Mouse (Mus musculus) right cerebral cortex, postnatal 4 days (tissue): ENCODE measurements around the gene Renbp.
A peak's percentile ranks its signal among the peaks of the same experiment; 100 is the strongest.

Source experiments
- DNase-seq: peaks from one replicate; pipeline ENCODE4 v3.0.0-alpha.2; 2022

Gene Renbp

DNA sequence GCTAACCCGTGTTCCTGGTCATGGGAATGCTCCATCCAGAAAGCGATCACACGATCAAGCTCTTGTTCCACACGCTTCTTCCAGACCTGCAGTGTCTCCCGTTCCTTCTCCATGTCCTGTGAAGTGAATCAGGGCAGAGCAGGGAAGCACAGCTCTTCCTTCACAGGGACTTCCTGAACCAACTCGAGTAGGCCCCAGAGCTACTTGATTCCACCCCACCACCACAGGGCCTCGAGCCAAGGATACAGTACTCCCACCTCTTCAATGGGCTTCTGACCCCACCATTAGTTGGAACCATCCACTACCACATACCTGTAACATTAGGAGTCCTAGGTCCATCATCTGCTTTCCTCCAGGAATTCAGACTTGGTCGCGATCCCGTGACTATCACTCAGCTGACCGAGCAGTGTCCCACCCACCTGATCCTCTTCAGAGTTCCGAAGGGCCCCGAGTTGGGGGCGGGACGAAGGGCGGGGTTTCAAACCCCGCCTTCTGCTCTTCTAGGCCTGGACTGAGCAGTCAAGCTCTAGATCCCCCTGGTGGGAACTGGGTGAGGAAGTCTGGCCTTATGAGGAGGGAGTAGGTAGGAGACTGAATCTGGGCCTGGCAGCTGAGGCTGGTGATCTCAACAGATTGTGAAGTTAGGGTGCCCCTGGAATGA is at the start of gene Renbp:
Gene Renbp, minus strand, starts transcription at position 449 of the 661 bp plus-strand sequence.
- DNase-seq, result no peak

DNA sequence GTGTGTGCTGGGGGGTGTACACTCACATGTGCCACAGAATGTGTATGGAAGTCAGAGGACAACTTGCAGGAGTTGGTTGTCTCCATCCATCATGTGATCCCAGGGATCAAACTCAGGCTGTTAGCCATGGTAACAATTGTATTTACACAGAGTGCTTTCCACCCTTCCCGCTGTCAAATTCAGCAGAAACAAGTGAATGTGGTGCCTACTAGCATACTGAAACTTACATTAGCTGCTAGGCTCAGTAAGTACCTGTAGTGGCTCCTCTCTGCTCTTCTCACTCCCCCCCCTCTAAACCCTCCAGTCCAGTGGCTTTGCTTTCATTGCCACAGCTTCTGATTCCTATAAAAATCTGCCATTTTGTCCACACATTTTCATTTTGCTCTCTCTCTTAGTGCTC is 47.1 kb upstream of the Renbp start:
- no peak for DNase-seq

DNA sequence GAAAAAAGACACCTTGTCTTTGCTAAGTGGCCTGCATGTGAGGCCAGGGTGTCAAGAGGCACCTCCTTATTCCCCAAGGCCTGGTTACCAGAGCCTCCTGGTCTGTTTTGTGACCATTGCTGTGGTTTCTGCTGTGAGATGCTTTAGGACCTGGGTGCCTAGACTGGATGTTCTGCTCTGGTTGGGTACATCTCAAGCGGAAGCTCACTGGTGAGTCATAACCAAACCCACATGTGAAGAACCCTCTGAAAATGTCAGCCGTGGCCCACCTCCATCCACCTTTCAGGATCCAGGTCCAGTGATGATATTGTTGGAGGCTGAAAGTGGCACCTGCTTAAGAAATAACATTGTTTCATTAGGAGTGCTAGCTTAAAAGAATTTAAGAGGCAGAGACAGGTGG is 45.6 kb upstream of the Renbp start:
- no peak for DNase-seq

DNA sequence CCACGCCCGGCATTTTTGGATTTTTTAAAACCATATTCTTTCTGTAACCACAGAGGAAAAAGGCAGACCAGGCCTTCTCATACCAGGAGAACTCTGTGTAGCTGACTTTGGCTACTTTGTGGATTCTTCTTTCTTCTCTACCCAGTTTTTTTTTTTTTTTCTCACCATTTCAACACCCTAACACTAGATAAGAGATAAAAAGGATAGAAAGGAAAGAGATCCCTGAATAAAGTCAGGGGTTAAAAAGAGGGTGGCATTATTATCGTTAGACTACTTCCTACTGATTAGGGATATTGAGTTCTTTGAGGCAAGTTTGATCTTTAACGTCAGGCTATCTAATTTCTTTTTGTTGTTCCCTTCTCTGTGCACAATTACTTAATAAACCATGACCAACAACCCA is 42.1 kb upstream of the Renbp start:
- DNase-seq, result no peak

GRCm38 (mm10) chrX:73970781-73971180 is 40.1 kb upstream of the Renbp start:
- no peak for DNase-seq

- DNase-seq, result no peak
Measured at GRCm38 (mm10) chrX:73969729-73970128, 39.1 kb upstream of the Renbp start.

GRCm38 (mm10) chrX:73969167-73969566 is 38.5 kb upstream of the Renbp start:
- no peak for DNase-seq

DNA sequence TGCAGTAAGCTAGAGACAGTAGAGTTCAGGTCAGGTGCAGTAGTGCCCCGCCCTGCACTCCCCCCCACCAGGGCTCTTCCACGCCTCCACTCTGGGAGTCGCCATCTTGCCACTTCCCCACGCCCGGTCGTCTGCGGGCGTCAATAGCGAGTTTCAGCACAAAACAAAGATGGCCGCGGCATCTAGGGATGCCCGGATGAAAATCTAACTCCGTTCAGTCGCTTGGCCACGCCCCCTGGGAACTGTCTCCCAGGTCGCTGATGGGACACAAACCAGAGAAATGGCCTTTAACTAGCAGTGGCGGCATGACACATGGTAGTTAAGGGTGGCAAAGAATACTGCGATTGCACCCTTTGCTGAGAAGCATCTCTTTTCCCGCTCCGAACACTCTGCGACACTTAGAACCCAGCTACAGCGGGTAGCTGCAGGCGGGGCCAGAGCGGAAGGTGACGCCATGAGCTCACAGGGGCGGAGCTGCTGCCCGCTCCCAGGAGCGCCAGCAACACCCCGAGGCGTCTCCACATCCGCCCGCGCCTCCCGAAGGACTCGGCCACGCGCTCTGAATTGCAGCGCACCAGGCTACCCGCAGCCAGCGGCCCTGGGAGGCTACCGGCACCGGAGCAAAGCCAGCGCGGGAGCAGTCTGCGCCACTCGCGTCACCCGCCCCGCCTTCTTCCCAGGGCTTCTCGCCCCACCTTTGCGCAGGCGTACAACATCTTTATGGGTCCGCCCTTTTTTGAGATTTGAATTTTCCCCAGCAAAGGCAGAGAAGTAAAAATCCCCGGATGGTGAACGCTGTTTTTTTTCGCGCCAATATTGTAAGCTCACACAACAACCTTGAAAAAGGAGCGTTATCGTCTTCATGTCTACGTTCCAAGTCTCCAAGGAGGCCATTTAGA is 36.8 kb upstream of the Renbp start:
- DNase-seq, result peak; percentile 82

DNA sequence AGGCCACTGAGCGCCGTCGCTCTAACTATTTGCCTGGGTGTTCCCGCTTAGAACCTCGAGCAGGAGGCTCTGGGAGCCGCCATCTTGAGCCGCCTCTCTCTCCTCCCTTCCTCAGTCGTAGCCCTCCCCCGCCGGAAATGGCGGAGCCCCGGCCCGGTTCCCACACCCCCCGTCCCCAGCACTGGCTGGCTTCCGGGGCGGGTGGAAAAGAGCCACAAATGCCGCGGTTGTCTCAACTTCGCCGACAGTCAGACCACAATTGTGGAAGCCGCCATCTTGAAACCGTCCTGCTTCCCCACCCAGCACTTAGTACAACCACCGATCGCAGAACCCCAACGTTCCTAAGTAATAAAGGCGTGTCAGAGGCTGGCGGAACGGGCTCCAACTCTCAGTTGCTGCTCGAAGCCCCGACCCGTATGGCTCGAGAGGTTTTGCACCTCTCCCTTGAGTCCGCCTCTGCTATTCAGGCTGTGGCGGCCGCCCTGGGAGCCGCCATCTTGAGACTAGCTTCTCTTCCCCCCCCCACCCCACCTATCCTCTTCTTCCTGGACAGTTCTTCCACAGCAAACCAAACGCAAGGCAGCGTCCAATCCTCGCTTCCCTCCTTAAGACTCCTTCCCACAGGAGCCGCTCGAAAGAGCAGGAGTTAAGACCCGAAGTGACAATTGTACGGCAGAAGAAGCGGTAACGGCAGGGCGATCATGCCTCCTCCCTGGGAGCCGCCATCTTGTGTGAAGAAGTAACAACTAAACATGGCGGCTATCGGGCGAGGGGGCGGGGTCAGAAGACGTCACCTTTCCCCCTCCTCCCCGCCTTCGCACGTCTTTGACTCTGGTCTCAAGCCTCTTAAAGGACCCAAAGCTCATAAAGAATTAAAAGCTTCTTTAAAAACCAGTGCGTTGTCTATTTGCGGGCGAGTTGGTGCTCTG is 35.9 kb upstream of the Renbp start, which contains the start of gene Hcfc1:
Gene Hcfc1, minus strand, starts transcription at position 110 of the 929 bp plus-strand sequence.
- peak; percentile 85 for DNase-seq

GRCm38 (mm10) chrX:73965307-73965706 is 34.7 kb upstream of the Renbp start:
- peak; percentile 55 for DNase-seq

GRCm38 (mm10) chrX:73964363-73964762 is 33.7 kb upstream of the Renbp start:
- no peak for DNase-seq

- no peak for DNase-seq
Measured at GRCm38 (mm10) chrX:73954988-73955387, 24.3 kb upstream of the Renbp start.

DNA sequence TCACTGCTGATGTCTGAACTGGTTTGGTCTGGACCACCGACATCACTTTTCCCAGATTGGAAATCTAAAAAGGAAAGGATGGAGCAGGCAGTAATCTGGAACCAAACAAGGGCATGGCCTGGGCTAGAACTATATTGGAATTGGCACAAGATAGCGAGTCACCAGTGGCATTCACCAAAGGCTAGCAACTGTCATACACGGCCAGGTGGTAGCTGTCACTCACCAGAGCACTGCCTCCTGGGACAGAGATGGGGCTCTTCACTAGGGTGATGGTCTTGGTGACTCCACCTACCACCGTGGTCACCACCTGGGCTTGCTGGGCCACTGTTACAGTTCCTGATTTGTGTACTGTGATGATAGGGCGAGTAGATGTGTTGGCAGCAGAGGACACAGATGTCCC is 22.0 kb upstream of the Renbp start:
- DNase-seq, result no peak

DNA sequence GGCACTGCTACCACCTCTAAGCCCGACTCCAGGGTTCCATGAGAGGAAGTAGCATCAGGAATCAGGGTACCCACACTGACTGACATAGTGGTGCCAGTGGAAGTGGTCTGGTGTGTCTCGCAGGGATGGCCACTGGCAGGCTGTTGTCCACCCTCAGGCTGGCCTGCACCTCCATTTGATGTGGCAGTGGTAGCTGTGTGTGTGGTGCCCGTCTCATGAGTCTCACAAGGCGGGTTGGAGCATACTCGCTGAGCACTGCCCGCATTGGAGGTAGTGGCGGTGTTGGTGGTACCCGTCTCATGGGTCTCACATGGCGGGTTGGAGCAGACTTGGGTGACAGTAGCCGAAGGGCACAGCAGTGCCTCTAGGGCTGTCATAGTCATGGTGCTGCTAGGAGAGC is 18.7 kb upstream of the Renbp start:
- DNase-seq, result no peak

GRCm38 (mm10) chrX:73948647-73949046 is 18.0 kb upstream of the Renbp start:
- DNase-seq, result peak; percentile 17

DNA sequence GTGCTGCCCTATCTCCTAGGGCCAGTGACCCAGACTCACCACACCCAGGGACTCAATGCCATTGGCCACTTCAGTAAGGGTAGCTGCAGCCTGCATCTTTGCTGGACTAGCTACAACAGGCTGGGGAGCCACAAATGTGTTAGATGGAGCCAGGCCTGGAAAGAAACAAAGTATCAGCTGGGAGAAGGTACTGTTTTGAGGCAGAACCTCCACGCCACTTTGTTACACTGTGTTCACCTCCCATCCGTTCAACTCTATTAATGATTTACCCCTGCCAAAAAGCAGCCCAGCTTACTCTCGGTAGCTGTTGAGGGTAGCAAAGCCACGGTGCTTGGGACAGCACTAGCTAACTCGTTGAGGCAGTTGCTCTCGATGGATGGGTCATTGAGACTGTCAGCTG is 16.2 kb upstream of the Renbp start:
- DNase-seq, result no peak

- DNase-seq, result no peak
Measured at GRCm38 (mm10) chrX:73942294-73942693, 11.6 kb upstream of the Renbp start.

DNA sequence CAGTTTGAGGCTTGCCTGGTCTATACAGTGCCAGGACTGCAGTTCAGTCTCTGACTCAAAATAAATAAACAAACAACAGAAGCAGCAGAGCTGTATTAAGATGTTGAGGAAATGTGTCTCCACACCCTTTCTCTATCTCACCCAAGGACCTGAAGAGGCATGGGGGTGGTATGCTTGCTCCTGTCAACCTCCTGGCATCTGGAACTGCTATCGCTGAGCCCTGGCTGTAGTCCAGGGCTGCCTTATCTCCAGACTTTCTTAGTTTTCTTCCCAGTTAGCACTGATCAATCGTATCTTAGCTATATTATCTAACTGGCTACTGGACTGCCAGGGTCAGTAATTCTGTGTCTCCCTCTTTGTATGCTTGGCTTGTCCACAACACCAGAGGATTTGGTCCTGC is 11.2 kb upstream of the Renbp start:
- no peak for DNase-seq

DNA sequence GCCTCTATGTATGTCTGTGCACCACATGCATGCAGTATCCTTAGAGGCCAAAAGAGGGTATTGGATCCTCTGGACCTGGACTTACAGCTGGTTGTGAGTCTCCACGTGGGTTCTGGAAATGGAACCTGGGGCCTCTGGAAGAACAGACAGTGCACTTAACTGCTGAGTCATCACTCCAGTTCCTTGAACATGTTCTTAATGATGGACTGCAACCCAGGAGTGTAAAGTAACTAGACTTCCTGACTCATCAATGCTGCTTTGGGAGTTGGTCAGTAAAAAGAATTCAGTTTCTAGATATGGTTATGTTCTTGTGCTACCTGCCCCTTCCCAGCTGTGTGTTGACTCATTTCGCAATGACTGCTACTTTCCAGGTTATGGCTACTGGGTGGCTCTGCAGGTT is 1.2 kb upstream of the Renbp start:
- no peak for DNase-seq

GRCm38 (mm10) chrX:73922550-73922882 is 8.1 kb downstream of the Renbp start:
- DNase-seq, result no peak

- DNase-seq, result peak; percentile 86
Measured at GRCm38 (mm10) chrX:73921823-73922549, 8.7 kb downstream of the Renbp start, which contains the start of the genes Arhgap4 and Naa10. Gene Arhgap4, minus strand, starts transcription at chrX:73921870. Gene Naa10, minus strand, starts transcription at chrX:73921944.

- no peak for DNase-seq
Measured at GRCm38 (mm10) chrX:73921285-73921822, 9.3 kb downstream of the Renbp start.
